Mouse (Mus musculus): ENCODE measurements around the gene Arhgap15.

- TF ChIP-seq MEF2A (IDR thresholded peaks at IDR 0.05; ENCODE audit: extremely low read depth, insufficient replicate concordance, low read depth, low read length, poor library complexity, severe bottlenecking) = no peak
- no peak for TF ChIP-seq CTCF (IDR thresholded peaks at IDR 0.05 in 2 of 3, conservative IDR thresholded peaks at IDR 0.05 in 1 of 3; ENCODE audit: control insufficient read depth in 1 of 3, insufficient read depth in 1 of 3, low read depth in 2 of 3, low read length in 3 of 3, poor library complexity in 1 of 3, severe bottlenecking in 1 of 3)
- no peak for TF ChIP-seq UBTF (IDR thresholded peaks at IDR 0.05; ENCODE audit: borderline replicate concordance, insufficient read depth, low read depth, low read length)
- TF ChIP-seq RAD21 (IDR thresholded peaks at IDR 0.05; ENCODE audit: low read depth, low read length) = no peak
- TF ChIP-seq CHD1 (IDR thresholded peaks at IDR 0.05; ENCODE audit: low read depth, low read length) = no peak
- no peak for TF ChIP-seq TCF12 (IDR thresholded peaks at IDR 0.05; ENCODE audit: low read depth, low read length)
- no peak for TF ChIP-seq ETS1 (IDR thresholded peaks at IDR 0.05; ENCODE audit: low read depth, low read length)
- TF ChIP-seq POLR2A (IDR thresholded peaks at IDR 0.05; ENCODE audit: control insufficient read depth in 1 of 2, insufficient read depth in 1 of 2, low read depth in 1 of 2, low read length in 2 of 2, poor library complexity in 1 of 2) = no peak
- no peak for TF ChIP-seq ZC3H11A (IDR thresholded peaks at IDR 0.05; ENCODE audit: low read depth, low read length)
Observed at GRCm38 (mm10) chr2:44438070-44438469, 689.4 kb downstream of the Arhgap15 start.
